Mouse (Mus musculus) activated CD4-positive, CD25-positive, alpha-beta regulatory T cell, adult 9 weeks (primary cell): Measurements from ENCODE around the gene Rab11fip5. TPM values are rescaled to one million over a fixed set of nuclear protein-coding genes. Genes with fewer than 3 reads are reported as not detected.

Experiments used
- polyA plus RNA-seq: library from polyadenylated mRNA; unstranded; fragments of 100-300 nt; shearing (Covaris generic); gene quantifications from one replicate; pipeline ENCODE4 v1.2.1, GENCODE M21; 2017

Rab11fip5 gene
- 0.34 TPM for polyA plus RNA-seq

GRCm38 (mm10) chr6:85373951-85374733 lies at the start of gene Rab11fip5:
Gene Rab11fip5, minus strand, starts transcription at chr6:85374634.

GRCm38 (mm10) chr6:85423836-85424379 lies 49.5 kb upstream of the Rab11fip5 start, which contains the start of gene Noto:
Gene Noto, plus strand, starts transcription at chr6:85423886.

GRCm38 (mm10) chr6:85333000-85333669 lies 41.3 kb downstream of the Rab11fip5 start, which contains the start of gene Sfxn5:
Gene Sfxn5, minus strand, starts transcription at chr6:85333422.

Other genes with a start within 250 kb of the Rab11fip5 start
- 55.0 TPM for gene Spr, start 236.9 kb downstream of the Rab11fip5 start, polyA plus RNA-seq
- not detected for gene Emx1, start 187.2 kb downstream of the Rab11fip5 start, polyA plus RNA-seq
- gene Sfxn5, start 41.2 kb downstream of the Rab11fip5 start, polyA plus RNA-seq: 0.34 TPM
- gene Noto, start 49.3 kb upstream of the Rab11fip5 start, polyA plus RNA-seq: not detected
- gene Smyd5, start 57.4 kb upstream of the Rab11fip5 start, polyA plus RNA-seq: 52.4 TPM
- gene Cct7, start 76.9 kb upstream of the Rab11fip5 start, polyA plus RNA-seq: 347 TPM
- 19.2 TPM for gene Pradc1, start 77.3 kb upstream of the Rab11fip5 start, polyA plus RNA-seq
- 0.13 TPM for gene Fbxo41, start 128.4 kb upstream of the Rab11fip5 start, polyA plus RNA-seq
- gene Egr4, start 139.0 kb upstream of the Rab11fip5 start, polyA plus RNA-seq: not detected
- 2.3 TPM for gene Alms1, start 212.9 kb upstream of the Rab11fip5 start, polyA plus RNA-seq